Mouse (Mus musculus): ENCODE results near the gene Vgll3. TPM values are rescaled to one million over a fixed set of nuclear protein-coding genes. Genes with fewer than 3 reads are reported as not detected.
A peak's percentile ranks its signal among the peaks of the same experiment; 100 is the strongest.

Vgll3 gene
- polyA plus RNA-seq (2012; rRNA removed) = 0.40 and 0.75 TPM in 2 replicates

DNA sequence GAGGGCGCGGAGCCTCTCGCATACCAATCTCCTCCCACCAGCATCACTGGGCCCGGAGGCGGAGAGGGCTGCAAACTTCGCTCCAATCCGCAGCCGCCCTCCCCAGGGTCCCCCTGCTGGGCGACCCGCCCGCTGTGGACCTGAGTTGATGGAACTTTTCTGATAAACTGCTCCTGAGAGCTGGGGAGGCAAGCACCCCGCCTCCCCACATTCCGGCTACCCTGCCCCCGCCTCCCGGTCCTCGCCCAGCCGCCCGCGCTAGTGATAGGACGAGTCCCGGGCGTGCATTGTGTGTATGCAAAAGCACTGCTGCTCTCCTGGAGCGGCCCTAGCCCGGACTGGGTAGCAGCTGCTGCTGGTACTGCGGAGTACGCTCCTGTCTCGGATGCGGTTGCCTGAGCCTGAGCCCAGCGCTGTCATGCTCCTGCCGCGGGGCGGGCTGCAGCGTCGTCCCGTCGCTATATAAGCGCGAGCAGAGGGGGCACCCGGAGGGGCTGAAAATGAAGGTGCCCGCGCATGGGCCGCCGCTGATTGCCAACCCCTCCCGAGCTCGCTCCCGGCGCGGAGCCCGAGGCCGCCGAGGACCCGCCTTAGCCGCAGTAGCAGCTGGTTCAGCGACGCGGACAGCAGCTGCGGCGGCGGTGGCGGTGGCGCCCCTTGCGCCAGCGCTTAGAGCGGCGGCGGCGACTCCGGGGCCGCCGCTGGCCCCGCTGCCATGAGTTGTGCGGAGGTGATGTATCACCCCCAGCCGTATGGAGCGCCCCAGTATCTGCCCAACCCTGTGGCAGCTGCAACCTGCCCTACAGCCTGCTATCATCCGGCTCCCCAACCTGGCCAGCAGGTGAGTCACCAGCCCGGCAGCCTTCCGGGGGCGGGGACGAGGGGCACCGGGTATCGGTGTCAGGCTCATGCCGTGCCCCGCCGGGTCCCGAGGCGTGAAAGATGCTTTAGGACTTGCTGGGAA is at the start of gene Vgll3:
Gene Vgll3, plus strand, starts transcription at position 340 of the 964 bp plus-strand sequence.
- no peak within 1 kb of the TSS for H3K27ac ChIP-seq (ENCODE audit: insufficient read depth, low read length)
- no peaks in the 10 kb centered on the region for H3K4me1 ChIP-seq (ENCODE audit: control insufficient read depth, insufficient read depth, low read length)
- H3K27me3 ChIP-seq (ENCODE audit: control insufficient read depth, insufficient read depth, low read length) = no peaks in the 10 kb centered on the region
- H3K4me3 ChIP-seq (replicated peaks; ENCODE audit: insufficient read depth, low read depth, low read length) = peak within 1 kb of the TSS; percentile 66
- DNase-seq = peak; percentile 10 to 26
- TF ChIP-seq POLR2A (IDR thresholded peaks at IDR 0.05; ENCODE audit: borderline replicate concordance, insufficient read depth, low read length) (no peak), CTCF (IDR thresholded peaks at IDR 0.05; ENCODE audit: borderline replicate concordance, insufficient read depth, low read depth, low read length) (no peak)
- WGBS = under 1% methylated on average over 86 of the region's 86 CpGs

DNA sequence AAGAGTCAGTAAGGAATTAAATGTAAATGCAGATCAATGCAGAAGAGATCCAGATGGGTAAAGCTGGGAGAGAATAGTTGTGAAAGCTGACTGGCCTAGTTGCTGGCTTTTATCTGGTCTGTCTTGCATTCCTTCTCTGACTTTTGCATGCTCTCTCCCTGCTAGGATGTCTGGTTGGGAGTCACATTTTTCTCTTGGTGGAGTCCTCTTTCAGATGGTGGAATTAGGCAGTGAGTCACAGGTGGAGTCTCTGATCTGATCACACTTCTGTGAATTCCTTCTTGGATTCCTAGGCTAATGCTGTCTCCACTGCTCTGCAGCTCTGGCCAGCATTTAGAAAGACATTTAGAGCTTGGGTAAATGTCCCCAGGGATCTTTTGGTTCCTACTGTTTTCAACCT is 49.1 kb upstream of the Vgll3 start:
- H3K27ac ChIP-seq (ENCODE audit: insufficient read depth, low read length) = no peak overlapping the region
- TF ChIP-seq POLR2A (IDR thresholded peaks at IDR 0.05; ENCODE audit: borderline replicate concordance, insufficient read depth, low read length) (no peak), CTCF (IDR thresholded peaks at IDR 0.05; ENCODE audit: borderline replicate concordance, insufficient read depth, low read depth, low read length) (no peak)
- DNase-seq = no peak
- H3K4me3 ChIP-seq (replicated peaks; ENCODE audit: insufficient read depth, low read depth, low read length) = no peak overlapping the region
- H3K4me1 ChIP-seq (ENCODE audit: control insufficient read depth, insufficient read depth, low read length) = no peaks in the 10 kb centered on the region
- no peaks in the 10 kb centered on the region for H3K27me3 ChIP-seq (ENCODE audit: control insufficient read depth, insufficient read depth, low read length)

DNA sequence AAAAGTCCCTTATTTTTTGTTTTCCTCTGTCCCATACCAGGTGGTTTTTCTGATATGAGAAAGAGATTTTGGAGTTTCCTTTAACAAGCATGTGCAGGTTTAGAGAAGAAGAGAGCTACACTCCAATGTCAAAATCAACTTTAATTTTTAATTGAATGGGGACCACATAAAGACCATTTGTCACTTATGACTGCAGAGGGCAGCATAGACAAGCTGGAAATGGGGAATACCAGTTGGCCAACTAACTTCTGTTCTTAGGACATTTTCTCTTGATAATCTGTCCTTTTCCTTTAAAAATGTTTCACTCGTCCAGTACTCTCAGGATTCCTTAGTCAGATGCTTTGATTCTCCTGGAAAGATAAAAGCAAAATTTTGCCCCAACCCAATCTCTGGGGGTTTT is 29.1 kb upstream of the Vgll3 start:
- TF ChIP-seq CTCF (IDR thresholded peaks at IDR 0.05; ENCODE audit: borderline replicate concordance, insufficient read depth, low read depth, low read length) (no peak), POLR2A (IDR thresholded peaks at IDR 0.05; ENCODE audit: borderline replicate concordance, insufficient read depth, low read length) (no peak)
- Histone ChIP-seq H3K4me1 (ENCODE audit: control insufficient read depth, insufficient read depth, low read length) (no peaks in the 10 kb centered on the region), H3K27me3 (ENCODE audit: control insufficient read depth, insufficient read depth, low read length) (no peaks in the 10 kb centered on the region), H3K4me3 (replicated peaks; ENCODE audit: insufficient read depth, low read depth, low read length) (no peak overlapping the region), H3K27ac (ENCODE audit: insufficient read depth, low read length) (no peak overlapping the region)
- DNase-seq = no peak
- WGBS = 21% methylated on average over 1 of the region's 1 CpGs

DNA sequence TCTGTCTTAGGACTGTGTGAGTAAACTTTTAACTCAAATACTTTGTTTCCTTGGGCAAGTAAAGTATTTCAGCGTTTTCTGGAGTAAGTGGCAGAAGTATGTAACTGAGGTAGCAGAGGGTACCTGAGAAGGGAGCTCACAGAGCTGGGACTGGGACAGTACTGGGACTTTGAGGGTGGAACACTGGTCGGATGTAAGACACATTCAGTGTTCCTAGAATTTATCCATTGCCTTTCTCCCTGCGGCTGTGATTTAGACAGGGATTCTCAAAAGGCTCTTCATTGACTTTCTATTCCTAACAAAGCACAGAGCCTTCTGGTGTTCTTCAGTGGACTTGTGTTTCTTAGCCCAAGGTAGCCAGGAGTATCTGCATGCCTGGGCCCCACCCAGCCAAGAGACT is 1.0 kb downstream of the Vgll3 start:
- H3K4me3 ChIP-seq (replicated peaks; ENCODE audit: insufficient read depth, low read depth, low read length) = no peak overlapping the region
- TF ChIP-seq CTCF (IDR thresholded peaks at IDR 0.05; ENCODE audit: borderline replicate concordance, insufficient read depth, low read depth, low read length) (no peak), POLR2A (IDR thresholded peaks at IDR 0.05; ENCODE audit: borderline replicate concordance, insufficient read depth, low read length) (no peak)
- no peak for DNase-seq

DNA sequence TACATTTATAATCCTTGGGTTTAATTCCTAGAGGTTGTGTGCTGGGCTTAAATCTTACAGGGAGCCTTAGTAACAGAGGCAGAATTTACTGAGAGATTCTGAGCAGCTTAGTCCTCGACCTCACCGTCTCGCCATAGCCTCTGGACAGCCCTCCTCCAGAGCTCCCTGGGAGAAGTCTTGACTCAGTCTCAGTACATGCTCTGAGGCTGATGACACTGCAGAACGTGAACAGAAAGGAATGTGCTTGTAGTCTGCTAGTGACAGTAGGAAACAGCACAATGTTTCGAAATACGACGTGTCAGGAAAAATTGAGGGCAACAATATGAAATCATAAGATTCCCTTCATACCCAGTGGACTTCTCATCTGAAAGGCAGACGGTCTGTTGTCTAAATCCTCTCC is 3.7 kb downstream of the Vgll3 start:
- 74% methylated on average over 8 of the region's 8 CpGs for WGBS
- Histone ChIP-seq H3K4me3 (replicated peaks; ENCODE audit: insufficient read depth, low read depth, low read length) (no peak overlapping the region), H3K4me1 (ENCODE audit: control insufficient read depth, insufficient read depth, low read length) (no peaks in the 10 kb centered on the region), H3K27me3 (ENCODE audit: control insufficient read depth, insufficient read depth, low read length) (no peaks in the 10 kb centered on the region), H3K27ac (ENCODE audit: insufficient read depth, low read length) (no peak overlapping the region)
- no peak for TF ChIP-seq POLR2A (IDR thresholded peaks at IDR 0.05; ENCODE audit: borderline replicate concordance, insufficient read depth, low read length)
- no peak for TF ChIP-seq CTCF (IDR thresholded peaks at IDR 0.05; ENCODE audit: borderline replicate concordance, insufficient read depth, low read depth, low read length)
- DNase-seq = no peak

More for the DNA sequence above, 1.0 kb downstream of the Vgll3 start:
- Histone ChIP-seq H3K27ac (ENCODE audit: insufficient read depth, low read length) (no peak overlapping the region), H3K27me3 (ENCODE audit: control insufficient read depth, insufficient read depth, low read length) (no peaks in the 10 kb centered on the region), H3K4me1 (ENCODE audit: control insufficient read depth, insufficient read depth, low read length) (no peaks in the 10 kb centered on the region)
- 45% methylated on average over 3 of the region's 3 CpGs for WGBS

DNA sequence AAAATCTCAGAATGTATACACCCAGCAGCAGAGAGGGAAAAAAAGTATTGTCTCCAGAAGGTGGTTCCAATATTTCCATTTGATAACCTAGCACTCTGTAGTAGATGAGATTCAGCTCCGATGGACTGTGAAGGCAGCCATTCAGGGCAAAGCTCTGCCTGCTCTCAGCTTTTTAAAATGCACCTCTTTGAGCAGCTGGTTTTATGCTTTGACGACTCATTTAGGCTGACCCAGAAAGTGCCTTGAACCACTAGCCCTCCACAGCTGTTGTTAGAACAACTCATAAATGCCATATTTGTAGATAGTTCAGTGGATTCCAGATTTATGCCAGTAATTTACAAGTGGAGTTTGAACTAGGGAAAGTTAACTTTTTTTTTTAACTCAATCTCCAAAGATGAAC is 5.7 kb downstream of the Vgll3 start:
- no peak overlapping the region for H3K27ac ChIP-seq (ENCODE audit: insufficient read depth, low read length)
- no peaks in the 10 kb centered on the region for H3K4me1 ChIP-seq (ENCODE audit: control insufficient read depth, insufficient read depth, low read length)
- H3K27me3 ChIP-seq (ENCODE audit: control insufficient read depth, insufficient read depth, low read length) = no peaks in the 10 kb centered on the region
- no peak overlapping the region for H3K4me3 ChIP-seq (replicated peaks; ENCODE audit: insufficient read depth, low read depth, low read length)
- no peak for TF ChIP-seq CTCF (IDR thresholded peaks at IDR 0.05; ENCODE audit: borderline replicate concordance, insufficient read depth, low read depth, low read length)
- no peak for TF ChIP-seq POLR2A (IDR thresholded peaks at IDR 0.05; ENCODE audit: borderline replicate concordance, insufficient read depth, low read length)
- 38% methylated on average over 2 of the region's 2 CpGs for WGBS
- no peak for DNase-seq

DNA sequence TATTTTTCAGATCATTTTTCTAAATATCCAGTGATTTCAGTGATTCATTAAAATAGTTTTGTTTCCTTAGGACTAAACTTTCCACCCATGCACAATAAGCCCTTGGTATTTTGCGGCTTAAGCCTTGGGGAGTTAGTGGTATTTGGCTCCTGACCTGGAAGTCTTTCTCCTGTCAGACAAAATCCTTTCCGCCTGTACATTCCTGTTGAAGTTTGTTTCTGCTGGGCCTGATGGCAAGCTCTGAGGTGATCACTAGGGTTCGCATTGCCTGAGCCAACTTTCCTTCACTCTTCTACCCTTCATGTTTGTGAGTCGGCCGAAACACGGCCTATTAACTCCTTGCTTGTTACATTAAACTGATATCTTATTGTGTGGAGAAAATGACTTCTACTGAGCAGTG is 8.7 kb downstream of the Vgll3 start:
- Histone ChIP-seq H3K4me3 (replicated peaks; ENCODE audit: insufficient read depth, low read depth, low read length) (no peak overlapping the region), H3K27me3 (ENCODE audit: control insufficient read depth, insufficient read depth, low read length) (no peaks in the 10 kb centered on the region), H3K27ac (ENCODE audit: insufficient read depth, low read length) (no peak overlapping the region), H3K4me1 (ENCODE audit: control insufficient read depth, insufficient read depth, low read length) (no peaks in the 10 kb centered on the region)
- no peak for TF ChIP-seq POLR2A (IDR thresholded peaks at IDR 0.05; ENCODE audit: borderline replicate concordance, insufficient read depth, low read length)
- TF ChIP-seq CTCF (IDR thresholded peaks at IDR 0.05; ENCODE audit: borderline replicate concordance, insufficient read depth, low read depth, low read length) = no peak
- 33% methylated on average over 6 of the region's 6 CpGs for WGBS
- DNase-seq = no peak

DNA sequence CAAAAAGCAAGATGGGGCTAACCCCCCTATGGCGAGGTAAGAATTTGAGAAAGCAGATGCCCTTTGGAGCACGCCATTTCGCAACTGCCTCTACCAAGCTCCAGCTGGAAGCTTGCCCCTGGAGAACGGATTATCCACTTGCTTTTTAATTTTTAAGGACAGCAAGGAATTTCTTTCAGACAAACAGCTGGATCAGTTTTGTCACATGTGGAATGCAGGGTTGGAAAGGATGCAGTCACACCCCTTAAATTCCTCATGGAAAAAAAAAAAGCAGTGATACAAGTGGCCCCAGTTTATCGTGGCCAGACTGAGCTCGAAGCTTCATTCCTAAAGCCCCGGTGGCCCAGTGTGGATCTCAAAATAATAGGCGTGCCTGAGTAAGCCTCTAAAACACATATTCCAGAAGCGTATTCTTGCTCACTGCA is 13.1 kb downstream of the Vgll3 start:
- TF ChIP-seq CTCF (IDR thresholded peaks at IDR 0.05; ENCODE audit: borderline replicate concordance, insufficient read depth, low read depth, low read length) (no peak), POLR2A (IDR thresholded peaks at IDR 0.05; ENCODE audit: borderline replicate concordance, insufficient read depth, low read length) (no peak)
- H3K4me1 ChIP-seq (ENCODE audit: control insufficient read depth, insufficient read depth, low read length) = no peaks in the 10 kb centered on the region
- DNase-seq = no peak
- H3K27me3 ChIP-seq (ENCODE audit: control insufficient read depth, insufficient read depth, low read length) = no peaks in the 10 kb centered on the region
- 76% methylated on average over 9 of the region's 9 CpGs for WGBS
- no peak overlapping the region for H3K27ac ChIP-seq (ENCODE audit: insufficient read depth, low read length)
- no peak overlapping the region for H3K4me3 ChIP-seq (replicated peaks; ENCODE audit: insufficient read depth, low read depth, low read length)

All from cerebellum, adult 2 months (tissue).